Mouse (Mus musculus) adrenal gland, adult 18-20 months (tissue): ENCODE measurements around the gene Gpr142. TPM values are rescaled to one million over a fixed set of nuclear protein-coding genes. Genes with fewer than 3 reads are reported as not detected.

ENCODE experiments used
- DNase-seq, 2 experiments: peaks; one replicate each; pipeline ENCODE4 v3.0.0; 2021 to 2022; ENCODE audit warnings: low spot score in 2 of 2
- total RNA-seq, 2 experiments: library from RNA; stranded (reverse); gene quantifications; 1 replicate in 1 of 2; 2 replicates in 1 of 2; pipeline ENCODE4 v1.2.3; 2021

The Gpr142 gene
- total RNA-seq, 2 experiments from 2014 or later = not detected

DNA sequence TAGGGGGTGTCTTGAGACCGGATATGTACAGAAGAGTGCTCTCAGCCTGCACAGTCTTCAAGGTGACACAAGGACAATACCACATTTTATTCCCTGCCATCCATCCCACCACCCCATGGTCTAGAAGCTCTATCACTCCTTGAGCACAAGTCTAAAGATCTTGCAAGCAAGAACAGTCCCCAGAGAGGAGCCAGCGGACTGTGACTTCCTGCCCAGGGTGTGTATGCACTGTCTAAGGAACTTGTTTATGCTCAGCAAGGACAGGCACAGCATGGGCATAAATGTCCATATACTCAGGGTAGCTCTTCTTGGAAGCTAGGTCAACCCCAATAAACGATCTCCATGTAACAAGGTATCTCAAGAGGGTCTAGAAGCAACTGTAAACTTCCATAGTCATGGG, 743 bp upstream of the Gpr142 start:
- no peak for DNase-seq

DNA sequence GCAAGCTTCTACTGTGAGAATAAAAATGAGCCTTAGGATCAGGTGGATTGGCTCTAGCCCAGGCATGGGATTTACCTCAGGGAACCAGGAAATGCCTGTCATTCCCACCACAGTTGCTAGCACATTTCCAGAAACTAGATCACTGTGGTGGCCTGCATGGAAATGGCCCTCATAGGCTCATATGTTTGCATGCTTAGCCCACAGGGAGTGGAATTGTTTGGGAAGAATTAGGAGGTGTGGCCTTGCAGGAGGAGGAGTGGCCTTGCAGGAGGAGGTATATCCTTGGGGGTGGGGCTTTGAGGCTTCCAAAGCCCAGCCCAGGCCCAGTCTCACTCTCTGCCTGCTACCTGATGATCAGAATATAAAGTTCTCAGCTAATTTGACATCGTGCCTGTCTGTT, 3.2 kb downstream of the Gpr142 start:
- no peak for DNase-seq

DNA sequence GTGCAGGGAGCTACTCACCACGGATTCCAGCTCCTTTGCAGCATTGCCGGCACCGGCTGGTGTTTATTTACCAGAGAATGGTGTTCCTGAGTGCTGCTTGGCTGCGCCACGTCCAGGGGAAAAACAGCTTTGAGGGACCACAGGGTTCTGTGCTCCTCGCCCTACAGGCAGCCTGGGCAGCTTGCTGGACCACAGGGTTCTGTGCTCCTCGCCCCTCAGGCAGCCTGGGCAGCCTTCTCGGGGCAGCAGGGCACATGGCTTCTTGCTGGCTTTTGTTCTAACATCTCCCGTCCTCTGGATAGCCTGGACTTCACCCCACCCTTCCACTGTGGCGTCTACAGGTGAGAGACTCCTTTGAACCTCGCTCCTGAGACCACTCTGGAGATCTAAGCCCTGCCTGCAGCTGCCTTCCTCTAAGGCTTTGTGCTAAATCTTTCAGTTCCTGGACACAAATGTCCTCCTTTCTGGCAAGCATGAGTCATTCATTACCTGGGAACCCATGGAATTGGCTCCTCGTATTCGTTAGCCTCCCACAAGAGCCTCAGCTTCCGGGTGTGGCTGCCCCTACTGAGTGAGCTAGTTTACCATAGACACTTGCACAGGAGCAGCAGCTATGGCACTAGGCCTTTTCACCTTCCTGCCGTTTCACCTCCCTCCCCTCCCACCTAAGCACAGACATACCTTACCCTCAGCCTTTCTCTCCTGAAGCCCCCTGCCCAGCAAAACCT, 4.0 kb downstream of the Gpr142 start:
- DNase-seq = no peak

DNA sequence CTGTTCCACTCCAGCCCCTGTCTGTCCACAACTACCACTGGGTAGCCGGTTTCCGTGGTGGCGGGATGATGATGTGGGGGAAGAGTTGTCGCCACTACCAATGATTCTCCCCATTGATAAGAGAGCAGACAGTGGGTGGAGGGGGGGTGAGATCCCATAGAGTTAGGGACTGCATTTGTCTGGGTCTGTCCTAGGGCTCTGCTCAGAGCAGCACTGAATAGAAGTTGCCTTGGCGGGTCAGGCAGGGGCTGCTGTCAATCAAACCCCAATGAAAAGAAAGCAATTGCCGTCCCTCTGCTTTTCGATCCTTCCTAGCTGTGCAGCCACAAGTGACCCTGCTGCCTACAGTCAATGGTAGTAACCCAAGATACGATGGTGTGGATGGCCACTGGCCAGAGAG, 5.3 kb downstream of the Gpr142 start:
- no peak for DNase-seq

DNA sequence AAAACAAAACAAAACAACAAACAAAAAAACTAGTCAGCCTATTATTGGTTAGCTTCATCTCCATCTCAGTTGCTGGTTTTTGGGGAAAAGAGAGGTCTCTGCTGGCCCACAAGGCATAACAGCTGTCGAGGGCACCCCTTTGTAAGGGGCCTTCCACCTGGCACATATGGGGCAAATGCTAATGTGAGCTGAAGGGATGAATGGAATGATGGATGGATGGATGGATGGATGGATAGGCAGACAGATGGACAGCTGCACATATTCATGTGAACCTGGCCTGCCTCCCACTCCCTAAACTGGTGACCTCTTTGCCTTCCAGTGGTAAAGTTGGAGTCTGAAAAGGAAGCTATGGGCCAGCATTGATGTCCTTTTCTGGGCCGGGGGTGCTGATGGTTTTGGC, 8.3 kb downstream of the Gpr142 start:
- no peak for DNase-seq

DNA sequence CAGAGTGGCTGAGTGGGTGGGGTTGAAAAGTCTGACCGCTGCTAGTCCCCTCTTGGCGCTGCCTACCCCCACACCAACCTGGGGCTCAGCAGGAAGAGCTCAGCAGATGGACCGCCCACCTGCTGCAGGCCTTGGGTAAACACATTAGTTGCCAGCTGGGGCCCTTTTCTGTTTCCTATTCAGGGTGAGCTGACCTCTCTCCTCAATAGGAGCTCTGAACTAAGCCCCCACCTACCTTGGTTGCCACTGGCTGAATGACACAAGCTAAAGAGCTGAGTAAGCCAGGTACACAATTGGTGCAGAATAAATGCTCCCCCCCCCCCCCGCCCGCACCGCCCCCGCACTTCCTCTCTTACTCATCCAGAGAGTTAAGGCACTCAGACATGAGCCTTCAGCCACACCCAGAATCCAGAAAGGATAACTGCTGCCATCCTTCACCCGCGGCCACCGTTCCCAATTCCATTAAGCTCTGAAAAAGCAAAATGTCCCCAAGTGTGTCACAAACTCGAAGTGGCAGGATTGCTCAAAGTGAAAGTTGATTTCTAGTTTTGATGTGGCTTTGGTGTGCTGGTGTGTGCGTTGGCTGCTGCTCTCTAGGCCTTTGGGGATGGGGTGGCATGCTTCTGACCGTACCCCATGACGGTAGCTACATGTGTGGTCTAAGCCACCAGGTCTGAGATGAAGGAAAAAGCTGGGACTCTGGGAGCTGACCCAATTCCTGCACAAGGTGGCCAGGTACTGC, 9.1 kb downstream of the Gpr142 start:
- DNase-seq = no peak

DNA sequence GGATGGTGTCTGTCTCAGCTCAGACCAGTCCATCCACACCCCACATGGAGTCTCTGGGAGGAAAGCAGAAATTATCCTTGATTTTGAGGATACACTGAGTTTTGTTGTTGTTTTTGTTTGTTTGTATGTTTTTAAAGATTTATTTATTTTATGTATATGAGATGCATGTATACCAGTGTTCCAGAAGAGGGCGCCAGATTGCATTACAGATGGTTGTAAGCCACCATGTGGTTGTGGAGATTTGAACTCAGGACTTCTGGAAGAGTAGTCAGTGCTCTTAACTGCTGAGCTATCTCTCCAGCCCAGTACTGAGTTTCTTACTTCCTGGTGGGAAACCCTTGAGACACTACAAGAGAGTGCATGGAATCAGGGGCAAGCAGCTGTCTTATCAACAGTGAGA, 10.6 kb downstream of the Gpr142 start:
- no peak for DNase-seq

DNA sequence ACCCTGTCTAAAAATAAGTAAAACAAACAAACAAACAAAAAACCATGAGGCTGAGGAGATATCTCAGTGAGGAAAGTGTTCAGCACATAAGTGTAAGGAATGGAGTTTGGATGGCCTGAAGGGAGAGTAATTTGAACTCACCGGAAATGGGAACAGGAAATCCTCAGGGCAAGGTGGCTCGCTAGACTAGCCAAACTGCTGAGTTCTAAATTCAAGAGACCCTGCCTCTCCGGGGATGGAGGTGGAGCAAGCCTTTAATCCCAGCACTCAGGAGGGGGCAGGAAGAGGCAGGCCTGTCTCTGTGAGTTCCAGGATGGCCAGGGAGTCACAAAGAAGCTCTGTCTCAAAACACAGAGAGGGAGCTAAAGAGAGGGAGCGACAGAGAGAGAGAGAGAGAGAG, 11.6 kb downstream of the Gpr142 start:
- no peak for DNase-seq

DNA sequence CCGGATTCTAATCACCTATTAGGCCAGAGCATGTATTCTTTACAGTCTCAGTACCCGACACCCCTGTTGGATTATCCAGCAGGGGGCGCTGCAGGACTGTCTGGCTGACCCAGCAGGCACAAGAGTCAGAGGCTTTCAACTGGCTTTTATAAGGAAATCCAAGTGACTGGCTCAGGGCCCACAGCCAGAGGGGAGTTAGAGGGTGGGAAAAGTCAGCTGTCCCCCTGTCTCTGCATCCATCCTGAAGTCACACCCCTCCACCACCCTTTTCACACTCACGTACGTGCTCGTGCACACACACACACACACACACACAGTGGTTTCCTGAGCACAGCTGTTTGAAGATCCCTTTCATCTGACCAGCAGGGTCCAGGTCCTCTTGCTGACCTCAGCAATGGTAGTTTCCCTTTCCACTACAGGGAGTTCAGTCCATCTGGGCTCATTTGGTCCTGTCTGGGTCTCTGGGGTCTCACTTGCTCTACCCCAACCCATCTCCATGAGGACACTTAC, 14.1 kb downstream of the Gpr142 start:
- peak; percentile 96 for DNase-seq

DNA sequence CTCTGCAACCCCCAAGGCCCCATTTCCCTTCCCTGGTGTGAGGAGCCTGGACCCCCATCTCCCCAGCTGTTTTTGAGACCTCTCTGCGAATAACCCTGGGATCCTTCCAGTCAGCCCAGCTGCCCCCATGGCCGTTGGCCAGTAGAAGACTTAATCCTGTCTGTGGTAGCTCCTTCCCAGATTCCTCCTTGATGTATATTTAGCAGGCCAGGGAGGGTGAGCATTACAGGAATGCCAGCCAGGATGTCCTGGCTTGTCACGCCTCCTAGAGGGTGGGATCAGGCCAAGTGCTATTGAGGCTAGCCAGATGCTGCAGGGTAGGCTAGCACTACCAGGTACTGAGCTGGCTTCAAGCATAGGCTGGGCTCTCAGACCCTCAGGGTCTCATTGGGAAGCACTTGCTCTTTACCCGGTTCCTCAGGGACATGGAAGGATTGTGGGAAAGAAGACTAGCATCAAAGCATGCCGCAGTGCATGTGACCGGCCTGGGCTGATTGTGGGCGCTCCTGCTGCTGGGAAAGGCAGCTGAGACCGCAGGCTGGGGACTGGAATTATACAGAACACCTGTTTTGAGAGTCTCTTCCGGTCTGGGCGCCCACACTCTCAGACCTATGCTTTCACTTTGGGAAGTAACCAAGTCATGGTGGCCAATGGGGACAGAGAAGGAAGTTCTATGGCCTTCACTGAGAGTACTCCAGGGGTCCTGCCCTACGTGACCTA, 16.3 kb downstream of the Gpr142 start:
- no peak for DNase-seq

DNA sequence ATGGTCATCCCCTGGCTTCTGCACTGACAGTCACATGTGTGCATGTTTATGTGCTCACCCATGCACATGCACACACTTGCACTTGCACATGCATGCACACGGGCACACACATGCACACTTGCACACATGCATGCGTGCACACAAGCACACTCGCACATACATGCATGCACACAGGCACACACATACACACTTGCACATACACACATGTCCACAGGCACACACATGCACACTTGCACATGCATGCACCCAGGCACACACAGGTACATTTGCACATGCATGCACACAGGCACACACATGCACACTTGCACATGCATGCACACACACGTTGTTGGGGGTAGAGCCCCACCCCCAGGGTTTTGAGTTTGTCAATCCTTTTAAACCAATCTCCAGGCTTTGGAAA, 18.2 kb downstream of the Gpr142 start:
- no peak for DNase-seq

DNA sequence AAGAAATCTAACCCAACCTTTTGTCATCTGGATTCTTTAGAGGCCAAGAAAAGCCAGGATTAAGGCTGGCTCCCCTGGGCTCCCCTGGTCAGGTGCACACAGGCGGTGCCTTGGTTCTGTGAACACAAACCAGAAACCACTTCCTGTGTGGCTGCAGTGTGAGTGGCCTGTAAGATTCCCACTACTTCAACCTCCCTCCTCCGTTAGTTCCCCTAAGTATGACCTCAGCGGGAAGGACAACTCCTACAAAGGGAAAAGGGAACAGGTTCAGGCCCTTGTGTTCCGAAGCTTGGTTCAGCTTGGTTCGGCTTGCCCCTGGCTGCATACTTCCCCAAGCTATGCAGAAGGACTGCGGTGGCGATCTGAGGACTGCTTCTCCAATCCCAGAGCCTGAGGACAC, 19.5 kb downstream of the Gpr142 start:
- DNase-seq = no peak

DNA sequence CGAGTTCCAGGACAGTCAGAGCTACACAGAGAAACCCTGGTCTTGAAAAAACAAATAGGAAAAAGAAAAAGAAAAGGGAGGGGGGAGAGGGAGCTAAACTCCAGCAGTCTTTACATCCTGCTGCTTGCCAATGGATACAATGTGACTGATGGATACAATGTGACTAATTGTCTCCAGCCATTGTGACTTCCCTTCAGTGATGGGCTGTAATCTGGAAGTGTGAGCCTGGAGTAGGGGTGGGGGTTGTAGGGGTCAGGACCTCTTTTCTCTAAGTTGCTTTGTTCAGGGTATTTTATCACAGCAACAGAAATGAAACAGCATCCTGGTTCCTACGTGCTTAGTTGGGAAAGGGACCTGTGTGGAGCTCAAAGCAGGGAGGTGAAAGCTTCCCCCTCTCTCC, 20.4 kb downstream of the Gpr142 start:
- no peak for DNase-seq

DNA sequence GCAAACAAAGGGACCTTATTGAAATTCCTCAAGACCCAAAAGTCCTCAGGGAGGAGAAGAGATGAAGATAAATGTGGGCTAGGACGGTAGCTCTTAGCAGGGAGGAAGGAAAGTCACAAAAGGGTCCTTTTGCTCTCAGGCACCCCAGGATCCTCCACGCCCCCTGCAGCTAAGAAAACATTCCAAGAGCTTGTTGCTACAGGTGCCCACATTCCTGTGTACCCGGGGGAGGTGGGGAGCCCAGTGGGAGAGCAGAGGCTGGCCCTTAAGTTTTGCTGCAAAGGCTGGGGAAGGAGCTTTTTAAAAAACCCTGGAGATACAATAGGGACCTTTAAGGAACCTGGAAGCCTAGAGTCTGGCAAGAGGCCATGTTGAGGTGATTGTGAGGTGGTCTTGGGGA, 21.7 kb downstream of the Gpr142 start:
- DNase-seq = no peak

DNA sequence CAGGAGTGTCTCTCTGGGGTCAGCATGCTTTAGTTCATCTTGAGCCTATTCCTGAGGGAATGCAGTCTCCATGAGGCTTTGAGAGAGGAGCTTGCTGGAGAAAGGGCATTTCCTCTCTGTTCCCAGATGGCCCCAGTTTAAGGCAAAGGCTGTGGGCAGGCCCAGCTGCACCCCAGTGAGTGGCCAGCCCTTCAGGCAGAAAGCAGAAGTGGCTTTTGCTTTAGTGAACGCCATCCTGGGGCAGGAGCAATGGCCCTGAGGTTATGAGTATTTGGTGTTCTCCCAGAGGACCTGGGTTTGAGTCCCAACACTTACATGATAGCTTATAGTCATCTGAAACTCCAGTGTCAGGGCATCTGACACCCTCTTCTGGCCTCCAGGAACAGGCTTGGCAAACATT, 22.6 kb downstream of the Gpr142 start:
- no peak for DNase-seq

DNA sequence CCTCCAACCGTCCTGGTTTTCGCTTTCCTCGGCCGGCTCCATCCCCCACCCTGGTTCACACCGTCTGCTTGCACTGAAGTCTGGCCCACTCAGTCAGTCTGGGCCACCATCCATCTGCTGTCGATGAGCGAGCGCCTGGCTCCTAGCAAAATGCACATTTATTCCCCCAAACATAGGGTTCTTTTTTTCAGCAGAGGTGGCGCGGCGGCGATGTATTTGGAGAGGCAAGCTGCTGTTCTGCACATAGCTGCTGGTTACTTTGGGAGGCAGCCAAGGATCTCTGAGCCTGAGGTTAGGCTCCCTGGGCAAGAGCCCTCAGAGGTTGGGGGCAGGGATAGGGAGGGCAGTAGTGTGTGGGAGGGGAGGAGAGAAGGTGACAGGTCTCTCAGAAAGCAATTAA, 24.0 kb downstream of the Gpr142 start:
- DNase-seq = no peak

DNA sequence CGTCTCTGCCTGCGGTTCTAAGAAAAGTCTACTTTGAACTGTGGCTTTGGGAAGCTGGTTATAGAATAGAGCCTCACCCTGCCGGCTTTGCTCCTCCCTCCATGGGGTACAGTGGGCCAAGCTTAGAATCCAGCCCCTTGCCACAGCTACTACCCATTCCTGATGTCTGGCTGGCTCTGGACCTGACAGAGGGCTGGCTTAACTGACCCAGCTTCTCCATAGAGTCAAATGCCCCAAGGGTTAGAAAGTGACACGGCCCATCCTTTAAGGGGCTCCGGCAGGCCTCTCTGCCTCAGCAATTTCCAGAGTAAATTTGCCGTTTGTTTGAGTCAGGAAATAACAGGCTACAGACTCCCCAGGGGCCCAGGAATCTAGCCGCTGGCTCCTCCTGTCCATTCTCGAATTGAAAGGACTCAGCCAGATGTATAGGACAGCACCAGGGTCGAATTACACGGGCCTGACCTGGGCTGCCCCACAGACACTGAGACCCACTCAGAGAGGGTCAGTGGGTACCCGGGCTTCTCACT, 24.5 kb downstream of the Gpr142 start:
- no peak for DNase-seq

DNA sequence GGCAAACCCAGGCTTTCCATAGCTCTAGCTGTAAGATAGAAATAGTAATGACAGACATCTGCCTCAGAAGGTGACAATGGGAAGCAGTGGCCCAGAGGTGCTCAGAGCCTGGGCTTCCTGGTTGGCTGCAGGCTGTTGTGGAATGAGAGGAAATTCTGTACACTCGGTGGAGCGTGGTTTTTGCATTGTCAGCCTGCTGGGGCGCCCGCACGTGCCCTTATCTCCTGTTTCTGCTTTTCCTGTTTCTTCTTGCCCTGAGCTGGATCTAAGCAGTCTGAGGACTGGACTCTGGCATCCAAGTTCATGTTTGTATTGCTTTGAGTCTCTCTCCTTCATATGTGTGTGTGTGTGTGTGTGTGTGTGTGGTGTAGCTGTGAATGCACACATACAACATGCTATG, 28.0 kb downstream of the Gpr142 start:
- DNase-seq = no peak

DNA sequence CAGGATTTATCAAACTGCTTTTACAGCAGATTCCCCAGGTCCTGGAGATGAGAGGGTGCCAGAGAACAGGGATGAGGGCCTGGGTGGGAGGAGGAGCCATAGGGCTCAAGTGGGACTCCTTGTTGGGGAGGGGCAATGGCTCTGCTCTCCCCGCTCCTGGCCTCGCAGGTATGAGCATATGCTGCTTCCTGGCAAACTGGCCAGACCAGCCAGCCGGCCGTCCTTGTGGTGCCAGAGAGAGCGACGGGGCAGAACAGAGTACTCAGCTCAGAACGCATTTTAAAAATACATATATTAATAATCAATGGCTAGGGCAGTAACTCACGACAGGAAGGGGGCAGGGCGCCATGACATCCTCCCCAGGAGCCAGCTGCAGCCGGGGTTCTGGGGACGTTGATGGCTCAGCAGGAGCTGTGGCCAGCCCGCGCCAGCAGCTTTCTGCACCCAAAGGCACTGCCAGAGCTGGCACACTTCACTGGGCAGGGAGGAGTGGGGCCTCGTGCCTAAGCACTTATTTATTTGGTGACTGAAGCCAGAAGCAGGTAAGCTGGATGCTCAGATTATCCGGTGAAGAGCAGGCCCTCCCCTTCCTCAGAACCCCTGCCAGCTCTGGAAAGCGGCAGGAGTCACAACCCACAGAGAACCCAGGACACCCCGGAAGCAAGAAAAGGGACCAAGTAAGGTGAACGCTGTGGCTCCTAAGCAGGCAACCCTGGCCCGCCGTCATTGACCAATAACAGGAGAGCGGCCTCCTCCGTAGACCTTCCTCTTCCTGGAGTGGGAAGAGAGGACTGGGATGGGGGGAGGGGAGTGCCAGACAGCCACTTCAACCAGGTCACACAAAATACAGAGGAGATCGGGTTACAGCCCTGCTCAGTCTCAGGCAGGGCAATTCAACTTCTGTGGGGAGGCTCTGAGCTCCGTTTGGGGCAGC, 31.0 kb downstream of the Gpr142 start:
- peak in 1 of 2 experiments; percentile 8 for DNase-seq

DNA sequence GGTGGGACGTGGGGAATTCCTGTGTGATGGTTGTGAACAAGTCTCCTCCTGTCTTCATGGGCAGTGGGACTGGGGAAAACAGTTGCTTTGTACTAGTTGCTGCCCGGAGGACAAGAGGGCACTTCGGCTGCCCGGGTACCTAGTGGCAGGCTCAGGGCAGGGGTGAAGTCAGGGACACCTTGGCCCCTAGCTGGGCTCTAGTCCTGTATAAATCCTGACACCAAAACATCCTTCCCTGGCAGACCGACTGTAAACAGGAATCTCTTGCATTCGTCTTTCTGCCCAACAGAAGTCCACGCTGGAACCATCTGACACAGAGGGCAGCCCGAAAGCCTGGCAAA, 31.7 kb downstream of the Gpr142 start:
- no peak for DNase-seq

DNA sequence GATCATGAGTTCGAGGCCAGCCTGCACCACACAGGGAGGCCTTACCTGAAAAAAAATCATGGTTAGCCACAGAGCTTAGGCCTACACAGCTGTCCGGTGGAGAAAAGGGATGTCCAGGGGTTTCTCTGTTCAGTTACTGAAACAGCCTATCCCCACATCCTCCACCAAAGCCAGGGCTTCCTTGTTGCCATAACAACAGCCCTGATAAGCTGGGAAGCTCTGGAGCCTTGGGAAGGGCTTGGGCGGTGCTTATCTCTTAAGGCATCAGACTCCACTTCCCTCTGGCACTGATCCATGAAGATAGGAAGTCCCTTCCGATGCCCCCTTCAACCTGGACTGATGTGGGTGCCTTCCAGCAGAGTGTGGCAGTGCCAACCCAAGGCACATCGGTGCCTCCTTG, 34.4 kb downstream of the Gpr142 start:
- DNase-seq = no peak
